Mouse (Mus musculus) kidney, embryonic 14.5 days (tissue): ENCODE measurements at regions not wholly inside any gene's neighbourhood (a gene's known extent, or its start where the extent isn't known, plus 50 kb on each side); places are given as distances from the start of the nearest gene placed in this dataset.

Experiments
- ATAC-seq: fragments of 200-750 bp; cut with Nextera tagmentation; 2 replicates; pipeline ENCODE4 v1.8.0; 2017; ENCODE audit warnings: moderate number of reproducible peaks, mild to moderate bottlenecking, moderate TSS enrichment, moderate library complexity; ENCODE audit not compliant: low FRiP score, low TSS enrichment
- H3K27ac ChIP-seq: fragments of 300-500 bp; sonication (generic); 2 replicates; pipeline ENCODE4 v1.5.1; 2014; ENCODE audit warnings: low read depth, mild to moderate bottlenecking, low read length, moderate library complexity, mixed read lengths
- H3K27me3 ChIP-seq: fragments of 300-500 bp; sonication (generic); 2 replicates; pipeline ENCODE4 v1.6.1; 2014; ENCODE audit warnings: mild to moderate bottlenecking, low read length; ENCODE audit not compliant: control insufficient read depth, insufficient read depth
- H3K36me3 ChIP-seq: fragments of 300-500 bp; sonication (generic); 2 replicates; pipeline ENCODE4 v1.6.1; 2014; ENCODE audit warnings: low read length, mixed read lengths; ENCODE audit not compliant: control insufficient read depth, insufficient read depth
- H3K4me1 ChIP-seq: fragments of 300-500 bp; sonication (generic); 2 replicates; pipeline ENCODE4 v1.6.1; 2014; ENCODE audit warnings: low read length, mixed read lengths; ENCODE audit not compliant: control insufficient read depth, insufficient read depth
- H3K4me2 ChIP-seq: fragments of 300-500 bp; sonication (generic); replicated peaks from 2 replicates; pipeline ENCODE4 v1.6.1; 2014; ENCODE audit warnings: low read depth, mild to moderate bottlenecking, low read length
- H3K4me3 ChIP-seq: fragments of 300-500 bp; sonication (generic); 2 replicates; pipeline ENCODE4 v1.5.1; 2014; ENCODE audit warnings: mild to moderate bottlenecking, low read length
- H3K9ac ChIP-seq: fragments of 300-500 bp; sonication (generic); 2 replicates; pipeline ENCODE4 v1.6.1; 2014; ENCODE audit warnings: low read depth, mild to moderate bottlenecking, low read length, moderate library complexity
- H3K9me3 ChIP-seq: fragments of 300-500 bp; sonication (generic); 2 replicates; pipeline ENCODE4 v1.6.1; 2016; ENCODE audit warnings: low read length; ENCODE audit not compliant: control insufficient read depth
- WGBS: fragments of 180-500 bp; shearing (Covaris S2); extraction: QIAGEN DNeasy Blood & Tissue Kit; methylation state at CpG from one replicate; pipeline ENCODE4 v1.1.7; 2014; 5-methylcytosine and 5-hydroxymethylcytosine counted together

DNA sequence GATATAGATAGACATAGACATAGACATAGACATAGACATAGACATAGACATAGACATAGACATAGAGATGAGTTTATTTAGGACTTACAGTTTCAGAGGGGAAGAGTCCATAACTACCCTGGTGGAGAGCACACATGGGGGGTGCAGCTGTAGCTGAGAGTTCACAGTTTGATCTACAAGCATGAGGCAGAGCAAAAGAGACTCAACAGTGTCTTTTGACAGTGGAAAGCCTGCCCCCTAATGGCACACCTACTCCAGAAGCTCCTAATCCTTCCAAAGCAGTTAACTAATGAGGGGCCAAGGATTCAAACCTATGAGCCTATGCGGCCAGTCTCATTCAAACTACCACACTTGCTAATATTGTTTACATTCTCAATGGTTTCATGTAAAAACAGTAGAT lies 487.2 kb upstream of the Pkn2 start:
- H3K9me3 ChIP-seq = no peaks in the 10 kb centered on the region
- no peak overlapping the region for H3K4me3 ChIP-seq
- no peaks in the 10 kb centered on the region for H3K4me1 ChIP-seq
- ATAC-seq = no peak
- H3K27ac ChIP-seq = no peak overlapping the region
- no peak overlapping the region for H3K4me2 ChIP-seq
- H3K9ac ChIP-seq = no peak overlapping the region
- WGBS = 96% methylated on average over 1 of the region's 1 CpGs
- no peaks in the 10 kb centered on the region for H3K27me3 ChIP-seq
- H3K36me3 ChIP-seq = no peaks in the 10 kb centered on the region

GRCm38 (mm10) chr3:143340032-143340431 lies 458.2 kb upstream of the Pkn2 start:
- Histone ChIP-seq H3K9ac (no peak overlapping the region), H3K27me3 (no peaks in the 10 kb centered on the region), H3K4me2 (no peak overlapping the region), H3K27ac (no peak overlapping the region), H3K36me3 (no peaks in the 10 kb centered on the region), H3K9me3 (no peaks in the 10 kb centered on the region), H3K4me1 (no peaks in the 10 kb centered on the region), H3K4me3 (no peak overlapping the region)
- 82% methylated on average over 7 of the region's 7 CpGs for WGBS
- ATAC-seq = no peak; the same call in 1 of the 2 replicates

DNA sequence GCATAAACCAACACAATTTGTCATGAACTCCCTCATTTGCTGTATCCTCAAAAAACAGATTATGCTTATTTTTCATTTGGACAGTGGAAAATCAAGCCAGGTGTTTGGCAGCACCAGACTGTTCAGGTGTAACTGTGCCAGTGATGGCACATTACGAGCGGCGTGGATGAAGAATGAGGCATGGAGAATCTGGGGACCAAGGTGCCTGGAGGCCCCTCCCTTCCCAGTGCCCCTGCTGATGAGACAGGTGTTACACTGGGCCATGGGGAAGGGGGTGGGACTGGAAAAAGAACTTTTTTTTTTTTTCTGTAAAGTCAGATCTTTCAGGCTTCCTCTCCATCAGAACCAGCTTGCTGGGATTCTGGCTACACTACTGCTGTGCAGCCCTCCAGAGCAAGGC lies 451.5 kb upstream of the Pkn2 start:
- ATAC-seq = no peak
- H3K36me3 ChIP-seq = no peaks in the 10 kb centered on the region

DNA sequence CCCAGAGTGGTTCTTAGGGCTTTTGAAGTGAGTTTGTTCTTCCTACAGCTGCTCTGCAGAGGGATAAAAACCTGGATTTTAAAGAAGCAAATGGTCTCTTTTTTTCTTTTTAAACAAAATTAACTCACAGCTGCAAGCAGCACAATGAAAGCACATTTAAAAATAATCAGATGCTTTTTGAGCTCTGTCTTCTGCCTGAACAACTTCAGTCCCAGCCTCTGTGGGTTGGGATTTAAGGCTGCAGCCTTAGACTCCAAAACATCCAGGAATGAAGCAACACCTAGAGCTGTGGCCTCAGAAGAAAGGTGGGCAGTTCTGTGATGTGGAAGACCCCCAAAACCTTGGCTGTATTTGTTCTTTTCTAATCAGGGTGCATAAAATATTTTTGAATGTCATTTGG lies 446.7 kb upstream of the Pkn2 start:
- H3K27me3 ChIP-seq = no peaks in the 10 kb centered on the region
- H3K36me3 ChIP-seq = no peaks in the 10 kb centered on the region
- H3K4me2 ChIP-seq = no peak overlapping the region
- H3K4me3 ChIP-seq = no peak overlapping the region
- no peak overlapping the region for H3K27ac ChIP-seq
- no peak for ATAC-seq
- no peaks in the 10 kb centered on the region for H3K4me1 ChIP-seq
- no peak overlapping the region for H3K9ac ChIP-seq
- no peaks in the 10 kb centered on the region for H3K9me3 ChIP-seq

More for the DNA sequence above, 451.5 kb upstream of the Pkn2 start:
- Histone ChIP-seq H3K4me3 (no peak overlapping the region), H3K27me3 (no peaks in the 10 kb centered on the region), H3K4me2 (no peak overlapping the region), H3K9me3 (no peaks in the 10 kb centered on the region), H3K9ac (no peak overlapping the region), H3K4me1 (no peaks in the 10 kb centered on the region), H3K27ac (no peak overlapping the region)
- WGBS = 87% methylated on average over 3 of the region's 3 CpGs

GRCm38 (mm10) chr3:143327652-143328051 lies 445.8 kb upstream of the Pkn2 start:
- no peak for ATAC-seq

DNA sequence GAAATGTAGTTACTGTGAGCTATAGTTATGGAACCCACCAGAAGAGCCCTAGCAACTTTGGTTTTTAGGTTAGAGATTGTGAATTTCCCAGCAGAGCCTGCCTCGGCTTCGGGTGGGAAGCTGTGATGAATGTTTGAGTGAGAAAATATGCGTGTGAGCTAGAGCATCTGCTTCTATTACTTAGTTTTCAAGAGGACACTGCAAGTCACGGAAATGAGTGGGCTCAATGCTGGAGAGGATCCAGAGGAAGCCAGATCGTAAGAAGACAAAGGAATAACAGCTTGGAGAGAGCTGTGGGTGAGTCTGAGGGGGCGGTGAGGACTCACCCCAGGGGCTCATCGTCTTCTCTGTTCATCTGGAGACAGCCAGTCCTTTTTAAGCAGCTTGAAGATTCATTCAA lies 434.7 kb upstream of the Pkn2 start:
- Histone ChIP-seq H3K27ac (no peak overlapping the region), H3K4me3 (no peak overlapping the region), H3K27me3 (no peaks in the 10 kb centered on the region), H3K9ac (no peak overlapping the region), H3K9me3 (no peaks in the 10 kb centered on the region), H3K4me1 (no peaks in the 10 kb centered on the region), H3K4me2 (no peak overlapping the region), H3K36me3 (no peaks in the 10 kb centered on the region)
- ATAC-seq = no peak
- WGBS = 72% methylated on average over 7 of the region's 7 CpGs

More at GRCm38 (mm10) chr3:143327652-143328051, 445.8 kb upstream of the Pkn2 start:
- H3K4me2 ChIP-seq = no peak overlapping the region
- no peak overlapping the region for H3K27ac ChIP-seq
- no peak overlapping the region for H3K9ac ChIP-seq
- 74% methylated on average over 4 of the region's 4 CpGs for WGBS
- H3K36me3 ChIP-seq = no peaks in the 10 kb centered on the region
- no peaks in the 10 kb centered on the region for H3K4me1 ChIP-seq
- no peaks in the 10 kb centered on the region for H3K27me3 ChIP-seq
- H3K9me3 ChIP-seq = no peaks in the 10 kb centered on the region
- no peak overlapping the region for H3K4me3 ChIP-seq

DNA sequence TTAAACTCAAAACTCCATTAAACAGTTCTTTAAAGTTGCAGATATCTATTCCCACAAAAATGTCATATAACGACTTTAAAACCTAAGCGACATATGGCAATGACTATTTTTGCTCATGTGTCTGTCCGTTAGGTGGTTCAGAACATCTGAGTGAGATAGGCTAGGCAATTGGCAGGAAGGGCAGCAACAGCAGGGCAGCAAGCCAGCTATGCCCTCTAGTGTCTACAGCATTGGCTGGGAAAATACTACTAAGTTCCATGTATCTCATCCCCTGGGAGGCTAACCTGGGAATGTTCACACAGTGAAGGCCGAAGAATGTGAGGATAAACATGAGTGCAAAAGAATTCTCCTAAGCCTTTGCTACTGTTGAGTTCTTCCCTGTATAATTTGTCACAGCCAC lies 410.0 kb upstream of the Pkn2 start:
- whole genome bisulfite sequencing = 89% methylated on average over 4 of the region's 4 CpGs
- H3K27me3 ChIP-seq = no peaks in the 10 kb centered on the region
- no peaks in the 10 kb centered on the region for H3K9me3 ChIP-seq
- ATAC-seq = no peak
- H3K27ac ChIP-seq = no peak overlapping the region
- H3K4me3 ChIP-seq = no peak overlapping the region
- H3K4me2 ChIP-seq = no peak overlapping the region
- H3K9ac ChIP-seq = no peak overlapping the region
- no peaks in the 10 kb centered on the region for H3K4me1 ChIP-seq
- H3K36me3 ChIP-seq = no peaks in the 10 kb centered on the region

- Histone ChIP-seq H3K4me1 (no peaks in the 10 kb centered on the region), H3K36me3 (no peaks in the 10 kb centered on the region), H3K4me3 (no peak overlapping the region), H3K27me3 (no peaks in the 10 kb centered on the region), H3K9me3 (no peaks in the 10 kb centered on the region), H3K9ac (no peak overlapping the region), H3K27ac (no peak overlapping the region), H3K4me2 (no peak overlapping the region)
- 92% methylated on average over 6 of the region's 6 CpGs for WGBS
- ATAC-seq = no peak
Observed at GRCm38 (mm10) chr3:143264132-143264531, 382.3 kb upstream of the Pkn2 start.

- Histone ChIP-seq H3K9me3 (no peaks in the 10 kb centered on the region), H3K27ac (no peak overlapping the region), H3K4me2 (no peak overlapping the region), H3K36me3 (no peaks in the 10 kb centered on the region), H3K27me3 (no peaks in the 10 kb centered on the region), H3K4me1 (no peaks in the 10 kb centered on the region), H3K4me3 (no peak overlapping the region), H3K9ac (no peak overlapping the region)
- 89% methylated on average over 1 of the region's 1 CpGs for WGBS
- no peak for ATAC-seq
Observed at GRCm38 (mm10) chr3:143252643-143253042, 370.8 kb upstream of the Pkn2 start.

DNA sequence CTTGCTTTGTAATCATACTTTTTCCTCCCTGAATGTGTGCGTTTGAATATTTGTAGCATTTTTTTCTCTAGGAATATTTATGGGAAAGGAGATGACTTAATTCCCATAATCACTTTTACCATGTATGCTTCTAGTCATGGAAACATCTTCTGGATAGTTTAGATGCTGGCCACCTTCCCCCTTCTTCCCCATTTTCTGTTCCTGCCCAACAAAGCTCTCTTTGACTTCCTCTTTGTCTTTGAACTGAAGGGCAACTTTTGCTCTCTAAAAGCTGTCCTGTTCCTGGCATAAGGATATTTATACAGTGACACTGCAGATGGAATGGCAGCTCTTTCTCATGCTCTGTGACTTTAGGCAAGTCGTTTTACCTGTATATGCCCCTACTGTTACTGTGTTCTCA lies 370.2 kb upstream of the Pkn2 start:
- Histone ChIP-seq H3K36me3 (no peaks in the 10 kb centered on the region), H3K9ac (no peak overlapping the region), H3K4me2 (no peak overlapping the region), H3K9me3 (no peaks in the 10 kb centered on the region), H3K4me3 (no peak overlapping the region), H3K27me3 (no peaks in the 10 kb centered on the region), H3K4me1 (no peaks in the 10 kb centered on the region), H3K27ac (no peak overlapping the region)
- ATAC-seq = no peak
- 89% methylated on average over 2 of the region's 2 CpGs for WGBS
